Mouse (Mus musculus): Measurements from ENCODE around the gene Mmab. TPM values are rescaled to one million over a fixed set of nuclear protein-coding genes. Genes with fewer than 3 reads are reported as not detected.
A peak's percentile ranks its signal among the peaks of the same experiment; 100 is the strongest.

Gene Mmab
- total RNA-seq, 2 experiments from 2014 or later, result 16.2 to 18.3 TPM

DNA sequence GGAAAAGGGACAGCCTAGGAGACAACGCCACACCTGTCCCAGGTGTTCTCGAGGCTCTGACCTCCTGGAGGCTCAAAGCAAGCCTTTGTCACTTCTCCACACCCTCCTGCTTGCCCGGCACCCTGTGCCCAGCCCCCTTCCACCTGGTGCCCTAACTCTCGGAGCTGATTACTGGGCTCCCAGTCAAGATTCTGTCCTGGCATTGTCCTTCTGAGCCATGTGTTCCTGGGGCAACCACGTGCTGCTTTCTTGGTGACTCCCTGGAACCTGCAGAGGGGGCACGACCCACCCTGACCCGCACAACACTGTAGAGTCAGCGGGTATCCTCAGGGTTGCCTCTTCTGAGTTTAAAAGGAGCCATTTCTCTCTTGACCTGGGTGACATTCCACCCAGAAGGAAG lies 9.5 kb downstream of the Mmab start:
- no peak for DNase-seq
- intact Hi-C loops (cut with DNase I), result no loop called here

DNA sequence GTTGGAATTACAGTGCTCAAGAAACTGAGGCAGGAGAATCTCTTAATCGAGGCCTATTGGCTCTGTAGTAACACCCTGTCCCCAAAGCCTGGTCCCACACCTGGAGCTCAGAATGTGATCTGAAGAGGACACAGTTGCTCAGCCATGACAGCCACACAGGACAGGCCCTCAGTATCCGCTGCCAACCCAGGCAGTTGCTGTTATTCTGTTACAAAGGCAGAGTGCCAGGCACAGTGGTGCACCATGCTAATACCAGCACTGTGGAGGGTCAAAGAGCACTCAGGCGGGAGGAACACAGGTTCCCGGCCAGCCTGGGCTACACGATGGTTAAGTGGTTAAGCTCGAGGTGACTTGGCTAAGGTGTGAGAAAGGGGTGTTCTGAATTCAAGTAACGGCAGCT lies 14.1 kb downstream of the Mmab start:
- no peak for DNase-seq
- intact Hi-C loops (cut with DNase I), result no loop called here

DNA sequence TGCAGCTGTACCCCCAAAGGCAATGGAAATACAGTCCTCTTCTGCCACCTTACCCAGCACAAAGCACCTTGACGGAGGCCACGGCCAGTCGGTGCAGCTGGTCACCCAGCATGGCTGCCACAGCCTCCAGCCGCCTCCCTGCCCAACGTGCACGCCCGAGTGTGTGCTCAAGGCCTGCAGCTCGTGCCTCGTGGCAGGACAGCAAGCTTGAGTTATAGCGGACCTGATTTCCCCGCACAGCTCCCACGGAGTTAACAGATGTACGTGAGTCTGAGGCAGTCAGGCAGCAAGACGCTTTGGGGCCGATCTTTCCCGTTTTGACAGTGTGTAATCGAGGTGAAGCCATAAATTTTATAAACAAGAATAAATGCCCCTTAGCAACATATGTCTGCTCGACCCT lies 15.2 kb downstream of the Mmab start:
- intact Hi-C loops (cut with DNase I), result no loop called here
- DNase-seq, result no peak

DNA sequence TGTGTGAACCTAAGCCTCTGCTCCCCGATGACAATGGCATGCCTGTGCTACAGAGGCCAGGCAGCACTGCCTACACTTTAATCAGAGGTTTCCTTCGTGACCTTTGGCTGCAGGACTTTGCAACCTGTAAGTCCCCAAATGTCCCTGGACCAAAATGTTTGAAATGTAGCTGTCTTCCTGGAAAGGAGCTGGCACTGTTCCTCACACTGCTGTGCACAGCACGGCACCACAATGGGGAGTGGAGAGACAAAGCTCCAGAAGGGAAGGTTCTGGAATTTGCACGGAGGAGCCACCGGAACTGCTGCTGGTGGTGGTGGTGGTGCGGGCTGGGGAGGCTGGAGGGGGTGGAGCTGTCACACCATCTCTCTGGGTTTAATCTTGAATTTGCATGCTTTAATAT lies 17.1 kb downstream of the Mmab start:
- no peak for DNase-seq
- intact Hi-C loops (cut with DNase I), result no loop called here

DNA sequence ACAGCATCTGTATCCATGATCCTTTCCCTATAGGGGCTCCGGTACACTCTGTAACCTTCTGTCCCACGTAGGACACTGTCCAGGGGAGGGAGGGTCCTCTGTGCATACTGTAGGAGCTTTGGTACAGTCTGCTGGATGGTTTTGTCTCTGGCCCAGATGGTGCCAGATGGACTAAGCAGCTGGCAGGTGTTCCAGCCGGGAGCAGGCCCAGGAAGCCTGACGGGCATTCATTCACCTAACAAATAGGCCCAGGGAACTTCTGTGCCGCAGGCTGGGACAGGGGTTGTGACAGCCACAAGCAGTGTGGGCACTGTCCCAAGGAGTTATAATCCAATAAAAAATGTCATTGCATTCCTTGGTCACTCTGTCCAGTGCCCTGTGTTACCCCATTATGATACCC lies 19.9 kb downstream of the Mmab start:
- intact Hi-C loops (cut with DNase I), result no loop called here
- no peak for DNase-seq

DNA sequence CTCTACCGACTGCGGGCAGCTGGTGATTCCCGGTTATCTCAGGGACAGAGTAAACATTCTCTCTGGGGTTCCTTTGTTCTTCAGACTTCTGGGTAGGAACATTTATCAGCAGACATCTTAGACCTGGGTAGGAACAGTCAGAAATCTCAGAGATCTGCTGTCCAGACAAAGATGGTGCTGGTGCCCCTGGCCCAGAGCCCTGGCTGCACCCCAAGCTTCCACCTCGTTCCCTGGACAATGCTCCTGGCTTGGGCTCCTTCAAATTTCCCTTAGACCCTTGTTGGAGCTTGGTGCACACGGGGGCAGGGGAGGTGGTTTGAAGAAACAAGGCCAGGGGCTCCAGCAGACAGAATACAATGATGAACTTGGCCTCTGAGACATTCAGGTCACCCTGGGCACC lies 21.3 kb downstream of the Mmab start:
- intact Hi-C loops (cut with DNase I), result no loop called here
- no peak for DNase-seq

DNA sequence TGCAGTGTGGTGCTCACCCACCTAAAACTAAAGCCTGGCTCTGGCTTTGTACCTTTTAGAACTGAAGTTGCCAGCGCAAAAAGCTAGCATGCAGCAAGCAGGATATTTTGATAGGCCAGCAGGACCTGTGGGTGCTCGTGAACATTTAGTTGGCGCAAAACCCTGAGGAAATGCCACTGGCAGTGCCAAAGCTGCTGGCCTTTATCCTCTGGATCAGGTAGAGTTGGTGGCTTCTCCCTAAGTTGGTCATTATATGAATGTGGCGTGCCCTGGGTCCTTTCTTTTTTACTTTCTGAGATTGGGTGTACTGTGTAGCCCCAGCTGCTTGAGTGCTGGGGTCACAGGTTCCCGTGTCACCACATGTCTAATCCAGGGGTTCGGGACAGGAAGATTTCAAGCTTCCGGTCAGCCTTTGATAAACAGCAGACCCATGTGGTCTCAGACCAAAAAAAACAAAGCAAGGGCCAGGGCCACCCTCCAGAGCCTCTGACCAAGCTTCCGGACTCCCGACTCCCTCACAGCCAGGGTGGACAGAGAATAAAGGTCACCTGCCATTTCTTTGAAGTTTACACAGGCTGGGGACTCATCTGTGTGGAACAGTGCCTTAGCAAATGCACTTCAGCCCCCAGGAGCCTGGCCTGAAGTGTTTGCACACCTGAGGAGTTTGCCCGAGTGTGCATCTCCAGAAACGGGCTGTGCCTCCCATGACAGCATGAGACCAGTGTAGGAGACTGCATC lies 22.1 kb downstream of the Mmab start:
- intact Hi-C loops (cut with DNase I), result no loop called here
- DNase-seq, result peak in 1 of 2 experiments; percentile 9

DNA sequence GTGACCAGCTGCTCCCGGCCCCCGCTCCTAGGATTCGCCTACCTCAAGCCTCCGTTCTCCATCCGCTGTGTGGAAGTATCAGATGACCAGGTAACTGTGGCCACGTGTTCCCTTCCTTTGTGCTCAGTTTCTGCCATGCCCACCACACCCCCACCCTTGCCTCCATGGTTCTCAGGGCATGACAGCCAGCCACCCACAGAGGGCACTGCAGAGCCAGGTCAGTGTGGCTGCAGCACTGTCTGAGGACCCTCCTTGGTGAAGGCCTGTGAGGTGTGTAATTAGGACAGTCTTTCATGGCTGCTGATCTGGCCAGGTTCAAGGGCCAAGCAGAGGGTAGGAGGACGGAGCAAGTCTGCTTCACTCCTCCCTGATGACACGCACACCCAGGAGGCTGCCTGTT lies 25.3 kb downstream of the Mmab start:
- DNase-seq, result no peak
- intact Hi-C loops (cut with DNase I), result no loop called here

DNA sequence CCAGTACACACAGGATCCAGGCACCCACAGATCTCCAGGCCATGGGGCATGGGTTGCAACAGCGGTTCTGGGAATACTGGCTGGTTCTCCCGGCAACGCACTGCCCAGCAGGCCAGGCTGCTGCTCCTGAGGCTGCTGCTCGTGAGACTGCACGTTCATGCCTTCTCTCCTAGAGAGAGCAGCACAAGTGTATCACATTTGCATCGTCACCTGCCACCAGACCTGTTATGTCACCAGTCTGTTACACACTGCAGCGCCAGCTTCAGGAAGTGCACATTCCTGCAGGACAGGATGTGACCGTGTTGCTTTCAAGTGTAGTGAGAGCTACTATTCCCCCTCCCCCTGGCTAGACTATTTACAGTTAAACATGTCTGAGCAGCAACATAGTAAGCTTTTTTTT lies 27.0 kb downstream of the Mmab start:
- intact Hi-C loops (cut with DNase I), result no loop called here
- no peak for DNase-seq

DNA sequence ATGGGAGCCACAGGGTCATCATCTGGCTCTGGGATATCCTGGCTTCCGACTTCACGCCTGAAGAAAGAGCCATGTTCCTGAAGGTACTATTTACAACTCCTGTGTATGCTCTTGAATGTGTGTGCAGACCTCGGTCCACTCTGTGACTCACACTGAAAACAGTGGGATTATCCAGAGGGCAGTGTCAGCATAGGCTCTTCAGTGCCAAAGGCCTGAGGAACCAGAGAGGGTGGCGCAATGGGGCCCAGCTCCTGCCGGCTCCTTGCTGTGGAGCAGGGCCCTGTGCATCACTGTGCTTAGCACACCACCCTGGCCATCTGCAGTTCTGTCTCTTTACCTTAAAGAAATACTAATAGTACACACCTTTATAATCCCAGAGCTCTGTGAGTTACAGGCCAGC lies 28.3 kb downstream of the Mmab start:
- intact Hi-C loops (cut with DNase I), result no loop called here
- DNase-seq, result no peak

DNA sequence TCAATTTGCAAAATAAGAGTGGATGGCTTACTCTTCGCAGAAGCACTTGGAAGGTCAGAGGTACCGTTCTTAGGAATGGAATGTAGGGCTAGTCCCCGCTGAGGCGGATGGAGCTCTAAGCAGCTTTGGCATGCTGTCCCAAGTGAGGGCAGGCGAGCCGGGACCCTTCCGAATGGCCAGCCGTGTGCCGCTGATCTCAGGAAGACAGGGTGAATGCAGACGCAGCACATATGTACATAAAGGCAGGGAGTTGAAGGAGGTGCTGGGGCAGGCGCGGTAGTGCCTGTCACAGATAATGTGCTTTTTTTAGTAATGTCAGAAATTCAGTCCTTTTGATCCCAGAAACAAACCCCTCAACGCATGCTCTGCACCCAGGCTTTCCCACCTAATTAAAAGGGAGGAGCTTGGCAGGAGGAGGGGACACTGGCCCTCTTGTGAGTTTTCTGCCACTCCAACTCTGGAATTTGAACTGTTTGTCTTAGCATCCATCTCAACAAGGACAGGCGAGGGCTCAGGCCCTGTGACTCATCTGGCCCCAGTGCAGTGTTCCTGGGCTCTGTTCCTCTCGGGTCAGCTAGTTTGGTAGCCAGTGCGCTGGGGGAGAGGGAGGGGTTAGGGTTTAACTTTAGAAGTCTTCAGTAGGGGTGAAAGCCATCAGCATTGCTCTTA lies 30.7 kb downstream of the Mmab start:
- intact Hi-C loops (cut with DNase I), result no loop called here
- DNase-seq, result peak; percentile 17 to 22

DNA sequence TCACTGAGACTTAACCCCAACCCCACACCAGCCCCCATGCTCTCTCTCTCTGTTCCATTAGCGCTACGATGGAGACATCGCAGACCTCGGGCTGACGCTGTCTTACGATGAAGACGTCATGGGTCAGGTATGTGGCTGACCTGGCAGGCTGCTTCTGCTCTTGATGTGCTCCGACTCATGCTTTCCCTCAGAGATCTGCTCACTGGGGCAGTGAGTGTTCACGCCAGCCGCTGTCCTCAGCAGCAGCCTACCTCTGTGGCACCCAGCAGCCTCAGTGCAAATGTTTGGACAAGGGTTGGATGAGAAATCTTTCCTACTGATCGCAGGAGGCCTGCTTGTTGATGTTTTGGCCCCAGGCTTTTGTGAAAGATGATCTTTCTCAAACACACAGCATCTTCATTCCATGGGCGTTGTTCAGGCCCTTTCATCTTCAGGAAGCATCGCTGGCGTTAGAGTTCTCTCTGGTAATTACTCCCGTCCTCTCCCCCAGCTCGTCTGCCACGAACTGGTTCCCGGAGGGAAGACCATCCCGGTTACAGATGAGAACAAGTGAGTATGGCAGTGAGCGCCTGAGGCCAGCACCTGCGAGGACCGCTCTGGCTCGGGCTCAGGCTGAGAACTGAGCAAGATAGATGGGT lies 31.4 kb downstream of the Mmab start:
- DNase-seq, result no peak
- intact Hi-C loops (cut with DNase I), result no loop called here

DNA sequence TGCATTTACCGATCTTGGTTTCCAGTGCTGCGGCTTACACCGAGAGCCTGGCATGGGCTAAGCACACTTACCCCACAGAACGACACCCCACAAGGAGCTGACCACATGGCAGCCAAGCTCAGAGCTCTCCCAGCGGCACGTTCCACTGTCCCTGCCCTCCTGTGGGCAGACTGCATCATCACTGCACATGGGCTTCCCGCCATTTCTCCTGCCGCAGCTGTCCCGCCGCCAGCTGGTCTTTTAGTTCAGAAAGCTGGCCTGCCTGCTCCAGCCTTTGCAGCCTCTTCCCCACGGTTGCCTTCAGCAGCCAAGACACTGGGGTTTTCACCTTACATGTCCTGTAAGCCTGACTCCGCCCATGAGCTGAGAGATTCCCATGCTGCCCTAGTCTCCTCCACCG lies 33.4 kb downstream of the Mmab start:
- DNase-seq, result no peak
- intact Hi-C loops (cut with DNase I), result no loop called here

DNA sequence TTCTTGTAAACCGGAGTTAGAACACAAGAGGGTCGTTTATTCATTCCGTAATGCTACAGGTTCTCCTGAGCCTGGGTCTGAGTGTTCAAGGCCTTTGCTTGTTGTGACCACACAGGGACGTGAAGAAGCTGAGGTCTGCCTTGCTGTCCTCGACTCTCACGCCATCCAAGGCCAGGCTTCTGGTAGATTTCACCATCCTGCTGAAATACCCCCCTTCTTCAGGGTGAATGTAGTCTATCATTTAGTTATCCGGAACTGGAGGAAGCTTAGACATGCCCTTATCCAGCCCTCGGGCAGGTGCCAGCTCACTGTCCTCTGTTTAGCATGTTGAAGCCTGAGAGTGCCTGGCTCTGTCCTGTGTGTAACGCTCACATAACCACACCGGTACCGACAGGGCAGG lies 35.0 kb downstream of the Mmab start:
- intact Hi-C loops (cut with DNase I), result no loop called here
- no peak for DNase-seq

DNA sequence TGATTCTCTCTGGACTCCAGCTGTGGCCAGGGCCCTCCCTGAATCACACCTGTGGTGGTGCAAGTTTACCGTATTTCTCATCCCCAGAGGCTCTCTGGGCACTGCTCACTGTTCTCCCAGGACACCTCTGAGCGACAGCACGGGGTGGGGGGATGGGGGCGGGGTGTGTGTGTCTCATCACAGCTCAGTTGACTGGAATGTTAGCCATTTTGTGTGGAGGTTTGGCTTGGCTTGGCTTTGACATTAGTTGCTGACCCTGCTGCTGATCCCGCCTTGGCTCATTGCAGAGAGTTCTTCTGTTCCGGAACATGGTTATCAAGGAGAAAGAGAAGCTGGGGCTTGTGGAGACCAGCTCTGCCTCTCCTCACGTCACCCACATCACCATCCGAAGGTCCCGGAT lies 36.0 kb downstream of the Mmab start:
- no peak for DNase-seq
- intact Hi-C loops (cut with DNase I), result no loop called here

DNA sequence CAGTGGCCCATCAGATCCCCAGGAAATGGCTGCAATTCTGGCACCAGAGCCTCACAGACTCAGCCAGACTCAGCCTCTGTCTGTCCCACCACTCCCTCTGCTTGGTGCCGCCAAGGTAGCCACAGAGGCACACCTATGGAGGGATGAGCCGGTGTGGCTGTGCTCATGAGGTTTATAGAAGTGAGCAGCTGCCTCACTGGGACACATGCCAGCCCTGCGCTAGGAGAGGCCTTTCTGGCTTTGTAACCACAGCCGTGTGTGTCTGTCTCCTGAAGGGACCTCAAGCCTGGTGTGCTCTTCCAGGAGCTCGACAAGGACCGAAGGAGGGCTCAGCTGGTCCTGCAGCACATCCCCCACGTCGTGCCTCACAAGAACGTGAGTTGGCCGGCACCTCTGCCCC lies 36.6 kb downstream of the Mmab start:
- intact Hi-C loops (cut with DNase I), result no loop called here
- DNase-seq, result no peak

DNA sequence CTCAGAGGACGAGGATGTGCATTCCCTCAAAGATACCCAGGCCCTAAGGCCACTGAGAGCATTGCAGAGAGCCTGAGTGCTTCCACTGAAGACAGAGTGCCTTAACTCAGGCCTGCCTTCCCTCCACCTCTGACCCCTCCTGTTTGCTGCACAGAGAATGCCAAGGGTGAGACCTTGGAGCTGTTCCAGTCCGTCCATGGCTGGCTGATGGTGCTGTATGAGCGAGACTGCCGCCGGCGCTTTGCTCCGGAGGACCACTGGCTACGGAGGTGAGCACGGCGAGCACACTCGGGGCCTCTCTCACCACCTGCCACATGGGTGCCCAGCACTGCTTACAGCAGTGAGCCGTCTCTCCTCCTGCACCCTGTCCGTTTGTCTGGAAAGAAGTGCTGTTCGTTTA lies 37.3 kb downstream of the Mmab start:
- intact Hi-C loops (cut with DNase I), result no loop called here
- no peak for DNase-seq

DNA sequence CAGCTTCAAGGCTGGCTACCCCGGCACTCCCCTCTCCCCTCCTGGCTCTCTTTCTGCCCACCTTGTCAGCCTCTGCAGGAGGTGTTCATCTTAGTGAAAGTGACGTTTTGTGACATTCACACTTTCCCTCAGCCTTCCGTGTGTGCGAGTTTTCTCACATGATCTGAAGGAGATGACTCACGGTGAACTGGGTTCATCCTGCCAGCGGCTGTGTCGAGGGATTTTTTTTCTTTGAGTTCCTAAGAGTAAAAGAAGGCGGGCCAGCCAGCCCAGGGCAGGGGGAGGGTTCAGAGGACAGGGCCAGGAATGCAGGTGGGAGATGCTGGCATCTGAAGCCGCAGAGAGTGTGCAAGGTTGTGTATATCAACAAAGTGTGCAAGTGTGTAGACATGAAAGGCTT lies 50.7 kb downstream of the Mmab start:
- intact Hi-C loops (cut with DNase I), result no loop called here
- no peak for DNase-seq

DNA sequence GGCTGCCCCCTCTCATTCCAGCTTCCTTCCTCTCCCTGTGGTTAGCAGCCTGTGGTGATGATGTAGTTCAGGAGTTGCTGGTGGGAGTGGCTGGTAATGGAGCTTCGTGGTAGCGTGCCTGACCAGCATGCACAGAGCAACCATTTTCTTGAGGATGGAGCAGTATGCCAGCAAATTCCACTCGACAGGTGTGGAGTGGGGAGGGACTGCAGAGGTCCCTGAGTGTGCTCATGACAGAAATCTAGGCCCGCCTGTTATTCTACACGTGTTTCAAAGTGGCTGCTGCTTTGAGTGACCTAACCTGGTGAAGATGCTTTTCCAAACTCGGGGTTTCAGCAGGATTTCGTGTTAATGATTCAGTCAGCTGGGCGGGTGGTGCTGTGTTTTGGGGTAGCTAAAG lies 59.4 kb downstream of the Mmab start:
- intact Hi-C loops (cut with DNase I), result no loop called here
- DNase-seq, result no peak

DNA sequence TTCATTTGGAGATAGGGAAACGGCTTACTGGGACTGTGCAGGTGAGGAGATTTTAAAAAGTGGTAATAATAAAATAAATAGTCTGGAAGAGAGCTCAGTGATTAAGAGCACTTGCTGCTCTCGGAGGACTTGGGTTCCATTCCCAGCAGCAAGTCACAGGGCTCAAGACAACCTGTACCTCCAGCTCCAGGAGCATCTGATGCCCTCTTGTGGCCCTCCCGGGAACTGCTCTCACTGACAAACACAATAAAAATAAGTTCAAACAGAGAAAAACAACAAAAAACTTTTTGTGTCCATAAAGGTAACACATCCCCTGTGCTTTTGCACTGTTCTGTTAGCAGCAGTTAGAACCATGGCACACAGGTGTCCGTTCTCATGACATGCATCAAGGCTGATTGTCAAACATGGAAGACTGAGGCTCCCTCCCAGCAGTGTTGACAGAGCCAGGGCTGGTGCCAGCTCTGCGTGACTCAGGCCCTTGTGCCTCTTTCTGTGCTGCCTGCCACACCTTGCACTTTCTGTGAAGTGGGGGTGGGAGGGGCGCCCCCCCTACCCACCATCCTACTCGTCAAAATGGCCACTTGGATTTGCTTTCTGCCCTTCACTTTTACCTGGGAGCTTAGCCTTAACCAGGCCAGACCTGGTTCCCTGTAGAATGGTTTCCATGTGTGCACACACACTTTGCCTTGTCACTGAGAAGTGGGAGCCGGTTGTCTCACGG lies 60.5 kb downstream of the Mmab start:
- DNase-seq, result peak; percentile 33 to 62
- intact Hi-C loops (cut with DNase I), result loop anchor here (1.0 kb wide), 2 partner anchors 27 to 71 kb away; no protein-coding TSS in a partner anchor
